Mouse (Mus musculus): Measurements from ENCODE around the gene Actr1b.
A peak's percentile ranks its signal among the peaks of the same experiment; 100 is the strongest.

DNA sequence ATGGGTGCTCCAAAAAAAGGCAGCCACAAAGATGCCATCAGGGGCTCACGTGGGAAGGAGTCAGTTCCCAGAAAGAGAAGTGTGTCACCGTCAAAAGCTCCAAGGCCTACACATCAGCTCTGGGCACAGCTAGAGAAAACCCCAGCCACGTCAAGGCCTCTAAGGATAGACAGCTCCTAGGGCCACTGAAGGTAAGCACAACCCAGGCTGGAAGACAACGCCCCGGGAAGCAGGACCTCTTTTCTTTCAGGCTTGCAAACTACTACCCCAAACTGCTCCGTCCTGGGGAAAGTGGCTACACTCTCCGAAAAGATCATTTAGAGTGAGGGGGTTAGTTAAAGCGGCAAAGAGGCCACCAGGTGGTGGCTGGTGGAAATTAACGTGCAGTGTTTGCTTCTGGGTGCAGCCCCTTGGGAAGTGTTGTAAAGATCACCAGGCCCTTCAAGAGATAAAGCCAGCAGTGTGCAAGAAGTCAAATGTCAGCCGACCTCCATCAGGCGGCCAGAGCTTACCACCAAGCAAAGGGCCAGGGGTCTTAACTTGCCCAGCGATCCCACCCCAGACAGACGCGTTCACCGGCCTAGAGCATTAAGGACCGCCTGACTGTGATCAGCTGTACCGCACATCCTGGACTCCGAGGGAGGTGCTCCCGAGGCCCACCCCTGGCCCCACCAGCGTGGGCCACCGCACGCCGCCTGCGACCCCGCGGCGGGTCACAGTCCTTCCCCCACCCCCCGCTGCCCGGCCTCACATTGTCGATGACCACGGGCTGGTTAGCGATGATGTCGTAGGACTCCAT is 5.0 kb downstream of the Actr1b start:
- TF ChIP-seq CTCF (IDR thresholded peaks at IDR 0.05; ENCODE audit: low read depth, low read length) (peak; percentile 19), EP300 (IDR thresholded peaks at IDR 0.05; ENCODE audit: insufficient read depth, low read depth, low read length) (no peak), POLR2A (IDR thresholded peaks at IDR 0.05; ENCODE audit: insufficient read depth, low read length) (no peak)

All from ES-Bruce4 (cell line).